Mouse (Mus musculus): Measurements from ENCODE around the gene Serbp1. TPM values are rescaled to one million over a fixed set of nuclear protein-coding genes. Genes with fewer than 3 reads are reported as not detected.
A peak's percentile ranks its signal among the peaks of the same experiment; 100 is the strongest.
"Not testable (repeated sequence)": the region's sequence is repeated elsewhere in the genome, so short reads cannot be mapped to it uniquely, and the experiment has no call there.

Serbp1 gene
- polyA plus RNA-seq, 1 experiment from 2014 or later: 374 TPM

DNA sequence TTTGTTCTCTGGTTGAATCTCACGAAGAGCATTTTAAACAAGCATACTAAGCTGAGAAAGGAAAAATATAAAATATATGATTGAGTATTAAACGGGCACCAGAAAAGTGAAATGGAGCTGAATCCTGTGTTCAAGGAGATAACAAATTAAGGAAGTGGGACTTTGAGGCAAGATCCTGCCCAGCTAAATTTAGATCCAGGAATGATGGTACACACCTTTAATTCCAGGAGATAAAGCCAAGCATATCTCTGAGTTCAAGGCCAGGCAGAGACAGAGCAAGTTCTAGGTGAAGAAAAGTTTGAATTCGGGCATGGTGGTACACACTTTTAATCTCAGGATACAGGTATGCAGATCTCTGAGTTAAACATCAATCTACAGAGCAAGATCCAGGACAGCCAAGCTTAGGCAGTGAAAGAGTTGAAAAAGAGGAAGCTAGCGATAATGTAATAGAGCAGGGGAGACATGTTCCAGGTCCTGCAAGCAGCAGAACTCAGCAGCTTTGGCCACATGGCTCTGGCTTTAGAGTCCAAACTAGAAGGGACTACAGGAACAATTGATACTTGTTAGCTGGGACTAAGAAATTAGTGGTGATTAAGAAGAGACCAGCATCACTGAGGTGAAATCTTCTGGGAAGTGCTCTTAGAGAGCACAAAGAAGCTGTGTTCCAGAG is 24.4 kb upstream of the Serbp1 start:
- ATAC-seq (ENCODE audit: low FRiP score, low TSS enrichment): no peak
- Histone ChIP-seq H3K9ac (replicated peaks; ENCODE audit: low read length) (no peak overlapping the region), H3K27ac (ENCODE audit: low read length) (no peak overlapping the region), H3K27me3 (ENCODE audit: insufficient read depth, low read length) (no peaks in the 10 kb centered on the region), H3K36me3 (ENCODE audit: insufficient read depth, low read length) (no peaks in the 10 kb centered on the region), H3K4me2 (replicated peaks; ENCODE audit: low read depth, low read length) (no peak overlapping the region), H3K4me1 (ENCODE audit: insufficient read depth, low read length) (no peaks in the 10 kb centered on the region), H3K4me3 (ENCODE audit: low read length) (no peak overlapping the region), H3K9me3 (ENCODE audit: low read length) (no peaks in the 10 kb centered on the region)
- WGBS: 89% methylated on average over 4 of the region's 4 CpGs

DNA sequence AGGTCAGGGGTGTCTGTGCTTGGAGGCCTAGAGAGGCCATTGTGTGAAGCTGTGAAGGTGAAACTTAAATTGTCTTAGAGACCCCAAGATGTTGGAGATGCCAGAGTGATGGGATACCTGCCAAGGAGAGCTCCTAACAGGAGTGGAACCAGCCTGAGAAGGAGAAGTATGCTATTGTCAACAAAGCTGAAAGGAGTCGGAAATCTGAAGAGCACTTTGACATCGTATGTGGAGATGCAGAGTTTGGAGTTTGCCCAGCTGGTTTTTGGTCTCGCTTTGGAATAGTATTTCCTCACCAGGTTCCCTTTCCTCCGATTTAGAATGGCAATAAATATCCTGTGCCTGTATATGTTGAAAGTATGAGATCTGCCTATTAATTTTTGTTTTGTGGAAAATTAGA is 20.6 kb upstream of the Serbp1 start:
- H3K4me1 ChIP-seq (ENCODE audit: insufficient read depth, low read length): no peaks in the 10 kb centered on the region
- no peak overlapping the region for H3K27ac ChIP-seq (ENCODE audit: low read length)
- H3K4me2 ChIP-seq (replicated peaks; ENCODE audit: low read depth, low read length): no peak overlapping the region
- H3K27me3 ChIP-seq (ENCODE audit: insufficient read depth, low read length): no peaks in the 10 kb centered on the region
- H3K9ac ChIP-seq (replicated peaks; ENCODE audit: low read length): no peak overlapping the region
- H3K36me3 ChIP-seq (ENCODE audit: insufficient read depth, low read length): no peaks in the 10 kb centered on the region
- 75% methylated on average over 4 of the region's 4 CpGs for WGBS
- no peak for ATAC-seq (ENCODE audit: low FRiP score, low TSS enrichment)
- H3K9me3 ChIP-seq (ENCODE audit: low read length): no peaks in the 10 kb centered on the region
- H3K4me3 ChIP-seq (ENCODE audit: low read length): no peak overlapping the region

DNA sequence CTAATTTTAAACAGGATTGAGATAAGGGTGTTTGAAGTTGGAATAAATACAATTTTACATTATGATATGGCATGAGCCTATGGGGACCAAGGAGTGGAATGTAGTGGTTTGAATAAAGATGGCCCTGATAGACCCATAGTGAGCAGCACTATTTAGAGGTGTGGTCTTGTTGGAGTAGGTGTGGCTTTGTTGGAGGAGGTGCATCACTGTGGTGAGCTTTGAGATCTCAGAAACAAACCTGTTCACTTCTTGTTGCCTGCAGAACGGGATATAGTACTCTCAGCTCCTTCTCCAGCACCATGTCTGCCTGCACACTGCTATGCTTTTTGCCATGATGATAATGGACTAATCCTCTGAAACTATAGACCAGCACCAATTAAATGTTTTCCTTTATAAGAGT is 20.1 kb upstream of the Serbp1 start:
- no peak overlapping the region for H3K27ac ChIP-seq (ENCODE audit: low read length)
- H3K4me1 ChIP-seq (ENCODE audit: insufficient read depth, low read length): no peaks in the 10 kb centered on the region
- no peak overlapping the region for H3K4me3 ChIP-seq (ENCODE audit: low read length)
- H3K4me2 ChIP-seq (replicated peaks; ENCODE audit: low read depth, low read length): no peak overlapping the region
- no peak for ATAC-seq (ENCODE audit: low FRiP score, low TSS enrichment)
- no peak overlapping the region for H3K9ac ChIP-seq (replicated peaks; ENCODE audit: low read length)
- H3K27me3 ChIP-seq (ENCODE audit: insufficient read depth, low read length): no peaks in the 10 kb centered on the region
- no peaks in the 10 kb centered on the region for H3K36me3 ChIP-seq (ENCODE audit: insufficient read depth, low read length)
- WGBS: 89% methylated on average over 1 of the region's 1 CpGs
- H3K9me3 ChIP-seq (ENCODE audit: low read length): no peaks in the 10 kb centered on the region

DNA sequence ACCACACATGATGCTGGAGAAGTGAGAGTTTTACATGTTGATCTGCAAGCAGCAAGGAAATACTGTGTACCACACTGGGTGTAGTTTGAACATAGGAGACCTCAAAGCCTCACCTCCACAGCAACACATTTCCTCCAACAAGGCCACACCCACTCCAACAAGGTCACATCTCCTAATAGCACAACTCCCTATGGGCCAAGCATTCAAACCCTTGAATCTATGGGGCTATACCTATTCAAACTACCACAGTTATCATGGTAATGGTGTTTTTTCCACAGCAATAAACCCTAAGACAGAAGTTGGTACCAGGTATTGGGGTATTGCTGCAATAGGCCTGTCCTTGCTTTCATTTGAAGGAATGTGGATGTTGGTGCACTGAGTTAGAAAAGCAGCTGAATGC is 19.4 kb upstream of the Serbp1 start:
- no peak for ATAC-seq (ENCODE audit: low FRiP score, low TSS enrichment)
- Histone ChIP-seq H3K27me3 (ENCODE audit: insufficient read depth, low read length) (no peaks in the 10 kb centered on the region), H3K36me3 (ENCODE audit: insufficient read depth, low read length) (no peaks in the 10 kb centered on the region), H3K4me2 (replicated peaks; ENCODE audit: low read depth, low read length) (no peak overlapping the region), H3K27ac (ENCODE audit: low read length) (no peak overlapping the region), H3K9me3 (ENCODE audit: low read length) (no peaks in the 10 kb centered on the region), H3K4me1 (ENCODE audit: insufficient read depth, low read length) (no peaks in the 10 kb centered on the region), H3K9ac (replicated peaks; ENCODE audit: low read length) (no peak overlapping the region), H3K4me3 (ENCODE audit: low read length) (no peak overlapping the region)

DNA sequence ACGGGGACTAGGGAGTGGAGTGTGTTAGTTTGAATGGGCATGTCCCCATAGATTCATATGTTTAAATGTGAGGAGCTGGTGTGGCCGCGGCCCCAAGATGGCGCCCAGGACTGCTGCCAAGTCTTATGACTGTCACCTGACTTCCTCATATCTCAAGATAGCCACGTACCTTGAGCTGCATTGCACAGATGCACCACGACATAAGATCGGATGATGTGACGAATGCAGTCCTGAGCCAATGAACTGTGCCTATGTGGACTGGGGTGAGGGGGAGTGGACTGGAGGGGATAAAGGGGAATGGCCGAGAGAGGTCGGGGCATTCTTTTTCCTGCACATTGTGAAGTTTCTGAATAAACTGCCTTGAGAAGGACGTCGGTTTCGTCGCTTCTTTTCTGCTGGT is 18.0 kb upstream of the Serbp1 start:
- ATAC-seq (ENCODE audit: low FRiP score, low TSS enrichment); H3K4me1 ChIP-seq (ENCODE audit: insufficient read depth, low read length); H3K9me3 ChIP-seq (ENCODE audit: low read length); H3K4me3 ChIP-seq (ENCODE audit: low read length); H3K27ac ChIP-seq (ENCODE audit: low read length); H3K36me3 ChIP-seq (ENCODE audit: insufficient read depth, low read length); H3K4me2 ChIP-seq (replicated peaks; ENCODE audit: low read depth, low read length); H3K9ac ChIP-seq (replicated peaks; ENCODE audit: low read length); H3K27me3 ChIP-seq (ENCODE audit: insufficient read depth, low read length): not testable (repeated sequence)
- 87% methylated on average over 14 of the region's 14 CpGs for WGBS

DNA sequence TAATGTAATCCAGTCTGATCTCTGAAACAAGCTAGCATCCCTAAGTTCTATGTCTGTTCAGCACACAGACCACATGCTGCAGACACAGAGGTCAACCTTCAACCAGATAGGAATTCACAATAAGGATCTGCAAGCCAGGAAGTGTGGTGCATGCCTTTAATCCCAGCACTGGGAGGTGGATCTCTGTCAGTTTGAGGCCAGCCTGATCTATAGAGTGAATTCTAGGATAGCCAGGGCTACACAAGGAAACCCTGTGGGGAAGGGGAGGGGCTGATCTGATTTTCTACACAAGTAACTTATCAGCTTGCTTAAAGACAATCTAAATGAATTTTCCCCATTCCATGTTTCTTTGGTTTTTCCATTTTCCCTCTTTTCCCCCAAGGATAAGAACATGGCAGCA is 17.2 kb upstream of the Serbp1 start:
- Histone ChIP-seq H3K4me3 (ENCODE audit: low read length) (no peak overlapping the region), H3K9ac (replicated peaks; ENCODE audit: low read length) (no peak overlapping the region), H3K9me3 (ENCODE audit: low read length) (no peaks in the 10 kb centered on the region), H3K4me2 (replicated peaks; ENCODE audit: low read depth, low read length) (no peak overlapping the region), H3K36me3 (ENCODE audit: insufficient read depth, low read length) (no peaks in the 10 kb centered on the region), H3K27ac (ENCODE audit: low read length) (no peak overlapping the region), H3K4me1 (ENCODE audit: insufficient read depth, low read length) (no peaks in the 10 kb centered on the region), H3K27me3 (ENCODE audit: insufficient read depth, low read length) (no peaks in the 10 kb centered on the region)
- no peak for ATAC-seq (ENCODE audit: low FRiP score, low TSS enrichment)

DNA sequence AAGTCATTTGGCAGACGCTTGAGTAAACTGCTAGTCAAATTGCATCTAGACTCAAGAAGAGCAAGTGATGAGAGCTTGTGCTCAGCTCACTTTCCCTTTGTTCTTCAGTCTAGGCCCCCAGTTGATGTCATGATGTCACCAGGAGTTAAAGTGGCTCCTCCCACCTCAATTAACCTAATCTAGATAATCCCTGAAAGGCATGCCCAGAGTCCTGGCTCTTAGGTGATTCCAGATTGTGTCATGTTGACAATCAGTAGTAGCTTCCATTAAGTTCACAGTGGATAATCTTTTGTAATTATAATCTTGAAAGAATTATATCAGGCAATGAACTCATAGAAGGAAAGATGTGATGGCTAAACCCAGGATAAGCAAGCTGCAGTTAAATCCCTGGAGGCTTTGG is 14.9 kb upstream of the Serbp1 start:
- Histone ChIP-seq H3K36me3 (ENCODE audit: insufficient read depth, low read length) (no peaks in the 10 kb centered on the region), H3K4me2 (replicated peaks; ENCODE audit: low read depth, low read length) (no peak overlapping the region), H3K27me3 (ENCODE audit: insufficient read depth, low read length) (no peaks in the 10 kb centered on the region), H3K27ac (ENCODE audit: low read length) (no peak overlapping the region), H3K4me3 (ENCODE audit: low read length) (no peak overlapping the region), H3K9ac (replicated peaks; ENCODE audit: low read length) (no peak overlapping the region), H3K9me3 (ENCODE audit: low read length) (no peaks in the 10 kb centered on the region), H3K4me1 (ENCODE audit: insufficient read depth, low read length) (no peaks in the 10 kb centered on the region)
- whole genome bisulfite sequencing: 97% methylated on average over 1 of the region's 1 CpGs
- ATAC-seq (ENCODE audit: low FRiP score, low TSS enrichment): no peak

DNA sequence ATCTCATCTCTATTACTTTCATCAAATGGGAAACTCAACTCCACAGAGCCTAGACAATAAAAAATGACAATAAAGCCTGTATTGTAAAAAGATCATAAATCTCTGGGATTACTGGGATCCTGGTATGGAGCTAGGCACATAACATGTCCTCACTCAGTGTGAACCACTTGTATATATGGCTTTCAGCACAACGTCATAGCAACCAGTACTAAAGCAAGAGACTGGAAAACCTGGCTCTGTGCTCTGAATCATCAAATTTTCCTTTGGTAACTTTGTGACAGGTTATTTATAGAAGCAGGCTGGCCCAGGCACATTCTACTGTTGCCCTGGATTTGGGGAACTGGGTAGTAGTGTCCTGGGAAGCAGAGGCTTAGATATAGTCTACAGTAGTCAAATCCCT is 14.5 kb upstream of the Serbp1 start:
- WGBS: 77% methylated on average over 1 of the region's 1 CpGs
- H3K4me2 ChIP-seq (replicated peaks; ENCODE audit: low read depth, low read length): no peak overlapping the region
- no peak overlapping the region for H3K27ac ChIP-seq (ENCODE audit: low read length)
- no peak overlapping the region for H3K4me3 ChIP-seq (ENCODE audit: low read length)
- H3K9me3 ChIP-seq (ENCODE audit: low read length): no peaks in the 10 kb centered on the region
- H3K4me1 ChIP-seq (ENCODE audit: insufficient read depth, low read length): no peaks in the 10 kb centered on the region
- ATAC-seq (ENCODE audit: low FRiP score, low TSS enrichment): no peak
- no peaks in the 10 kb centered on the region for H3K27me3 ChIP-seq (ENCODE audit: insufficient read depth, low read length)
- no peak overlapping the region for H3K9ac ChIP-seq (replicated peaks; ENCODE audit: low read length)
- no peaks in the 10 kb centered on the region for H3K36me3 ChIP-seq (ENCODE audit: insufficient read depth, low read length)

DNA sequence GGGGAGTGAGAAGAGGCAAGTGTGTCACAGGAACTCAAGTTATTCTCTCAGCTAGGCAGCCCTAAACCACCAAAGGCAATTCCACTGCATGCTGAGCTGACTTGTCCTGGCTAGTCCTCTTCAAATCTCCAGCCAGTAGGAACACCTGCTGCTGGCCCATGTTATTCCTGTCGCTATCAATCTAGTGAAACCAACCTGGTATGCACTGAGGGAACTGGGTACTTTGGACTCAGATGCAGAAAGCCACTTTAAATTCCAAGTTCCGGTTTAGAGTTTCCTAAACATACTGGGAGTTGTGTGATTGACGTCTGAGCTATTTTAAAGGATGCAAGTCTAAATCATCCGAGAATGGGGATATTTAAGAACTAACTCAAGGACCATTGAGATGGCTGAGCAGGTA is 11.7 kb upstream of the Serbp1 start:
- Histone ChIP-seq H3K27me3 (ENCODE audit: insufficient read depth, low read length) (peaks cover 4% of the 10 kb centered on the region; the same call in 1 of the 2 replicates), H3K4me1 (ENCODE audit: insufficient read depth, low read length) (peaks cover 5% of the 10 kb centered on the region; the same call in 1 of the 2 replicates), H3K36me3 (ENCODE audit: insufficient read depth, low read length) (no peaks in the 10 kb centered on the region), H3K27ac (ENCODE audit: low read length) (no peak overlapping the region), H3K9me3 (ENCODE audit: low read length) (no peaks in the 10 kb centered on the region), H3K4me2 (replicated peaks; ENCODE audit: low read depth, low read length) (no peak overlapping the region), H3K4me3 (ENCODE audit: low read length) (no peak overlapping the region), H3K9ac (replicated peaks; ENCODE audit: low read length) (no peak overlapping the region)
- 63% methylated on average over 4 of the region's 4 CpGs for WGBS
- ATAC-seq (ENCODE audit: low FRiP score, low TSS enrichment): no peak

DNA sequence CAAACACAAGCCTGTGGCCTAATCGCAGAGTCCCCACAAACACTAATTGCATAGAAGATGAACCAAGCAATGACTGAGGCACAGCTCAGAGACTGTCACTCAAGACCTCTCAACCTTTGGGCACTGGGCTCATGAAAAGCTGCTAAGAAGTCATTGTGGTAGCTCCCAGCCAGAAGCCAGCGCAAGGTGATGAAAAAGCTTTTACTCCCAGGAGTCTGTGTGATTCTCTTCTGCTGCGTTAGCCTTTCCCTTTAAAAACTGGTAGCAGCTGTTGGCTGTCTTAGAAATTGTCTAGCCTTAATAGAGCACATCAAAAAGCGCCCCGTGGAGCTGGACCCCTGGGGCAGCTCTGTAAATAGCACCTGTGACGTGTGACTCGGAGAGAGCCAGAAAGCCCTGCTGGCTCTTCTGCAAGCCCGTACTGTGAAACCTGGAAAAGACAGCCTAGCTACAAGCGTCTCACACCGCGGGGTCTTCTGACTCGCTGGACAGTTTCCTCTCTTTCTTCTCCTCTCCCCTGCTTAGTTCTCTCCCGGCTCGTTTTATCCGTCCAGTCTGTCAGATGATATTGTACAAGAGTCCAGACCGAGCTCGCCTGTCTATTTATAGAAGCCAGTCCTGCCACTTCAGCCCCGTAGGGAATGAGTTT is 9.4 kb upstream of the Serbp1 start:
- Histone ChIP-seq H3K4me3 (ENCODE audit: low read length) (peak overlapping the region; percentile 34), H3K4me1 (ENCODE audit: insufficient read depth, low read length) (peaks cover 5% of the 10 kb centered on the region; the same call in 1 of the 2 replicates), H3K4me2 (replicated peaks; ENCODE audit: low read depth, low read length) (peak overlapping the region; percentile 50), H3K36me3 (ENCODE audit: insufficient read depth, low read length) (no peaks in the 10 kb centered on the region), H3K9ac (replicated peaks; ENCODE audit: low read length) (peak overlapping the region; percentile 7; the same call in 1 of the 2 replicates), H3K9me3 (ENCODE audit: low read length) (no peaks in the 10 kb centered on the region), H3K27ac (ENCODE audit: low read length) (no peak overlapping the region), H3K27me3 (ENCODE audit: insufficient read depth, low read length) (peaks cover 4% of the 10 kb centered on the region; the same call in 1 of the 2 replicates)
- 0 out of 2 replicates have a peak, but pooled peaks have one; percentile 46 for ATAC-seq (ENCODE audit: low FRiP score, low TSS enrichment)
- 9% methylated on average over 18 of the region's 18 CpGs for WGBS
